Mouse (Mus musculus) ES-Bruce4 (cell line): Measurements from ENCODE around the gene Agr2. TPM values are rescaled to one million over a fixed set of nuclear protein-coding genes. Genes with fewer than 3 reads are reported as not detected.

Experiments
- H3K27ac ChIP-seq: 2 replicates; pipeline ENCODE4 v1.5.1; 2012; ENCODE audit warnings: low read length, inconsistent platforms; ENCODE audit not compliant: insufficient read depth
- H3K27me3 ChIP-seq: 2 replicates; pipeline ENCODE4 v1.6.1; 2012; ENCODE audit warnings: mild to moderate bottlenecking, low read length, inconsistent platforms; ENCODE audit not compliant: control insufficient read depth, poor library complexity, insufficient read depth, severe bottlenecking
- H3K36me3 ChIP-seq: 2 replicates; pipeline ENCODE4 v1.6.1; 2012; ENCODE audit warnings: inconsistent platforms, mild to moderate bottlenecking, low read length, moderate library complexity; ENCODE audit not compliant: control insufficient read depth, poor library complexity, insufficient read depth, severe bottlenecking
- H3K4me1 ChIP-seq: one replicate; pipeline ENCODE4 v1.8.1; 2011; ENCODE audit warnings: low read length; ENCODE audit not compliant: control insufficient read depth, insufficient read depth
- H3K4me3 ChIP-seq: 2 replicates; pipeline ENCODE4 v1.5.1; 2011; ENCODE audit warnings: low read depth, mild to moderate bottlenecking, low read length
- H3K9ac ChIP-seq: 2 replicates; pipeline ENCODE4 v1.6.1; 2012; ENCODE audit warnings: low read depth, mild to moderate bottlenecking, inconsistent platforms; ENCODE audit not compliant: poor library complexity, severe bottlenecking
- H3K9me3 ChIP-seq: replicated peaks from 2 replicates; pipeline ENCODE4 v1.6.1; 2012; ENCODE audit warnings: mild to moderate bottlenecking, low read length, inconsistent platforms; ENCODE audit not compliant: control insufficient read depth, poor library complexity, insufficient read depth, severe bottlenecking
- CTCF ChIP-seq: IDR thresholded peaks from one replicate; pipeline ENCODE4 v1.8.1; 2011; ENCODE audit warnings: low read depth, low read length
- EP300 ChIP-seq: IDR thresholded peaks from 2 replicates; pipeline ENCODE4 v1.6.1; 2011; ENCODE audit warnings: low read depth, low read length; ENCODE audit not compliant: insufficient read depth
- POLR2A ChIP-seq: IDR thresholded peaks from one replicate; pipeline ENCODE4 v1.8.1; 2011; ENCODE audit warnings: low read length; ENCODE audit not compliant: insufficient read depth
- polyA plus RNA-seq: library from polyadenylated mRNA; stranded (reverse); fragments of >200 nt; gene quantifications from 2 replicates; pipeline ENCODE4 v1.2.4, GENCODE M21; 2011; ENCODE audit warnings: low read depth; ENCODE audit not compliant: missing spikeins, insufficient read depth, insufficient read length

Gene Agr2
- polyA plus RNA-seq, 1 experiment, result not detected

- TF ChIP-seq POLR2A (no peak), EP300 (no peak), CTCF (no peak)
Measured at GRCm38 (mm10) chr12:36044691-36045090, 52.0 kb downstream of the Agr2 start.

GRCm38 (mm10) chr12:36046196-36046595 is 53.5 kb downstream of the Agr2 start:
- Histone ChIP-seq H3K9me3 (no peaks in the 10 kb centered on the region), H3K27ac (no peak overlapping the region), H3K36me3 (no peaks in the 10 kb centered on the region), H3K4me3 (no peak overlapping the region), H3K9ac (no peak overlapping the region), H3K4me1 (no peaks in the 10 kb centered on the region), H3K27me3 (no peaks in the 10 kb centered on the region; the same call in 1 of the 2 replicates)
- TF ChIP-seq EP300 (no peak), POLR2A (no peak), CTCF (no peak)

More at GRCm38 (mm10) chr12:36044691-36045090, 52.0 kb downstream of the Agr2 start:
- Histone ChIP-seq H3K9me3 (no peaks in the 10 kb centered on the region), H3K4me3 (no peak overlapping the region), H3K27me3 (no peaks in the 10 kb centered on the region), H3K36me3 (no peaks in the 10 kb centered on the region), H3K9ac (no peak overlapping the region), H3K27ac (no peak overlapping the region), H3K4me1 (no peaks in the 10 kb centered on the region)

GRCm38 (mm10) chr12:36047593-36047992 is 54.9 kb downstream of the Agr2 start:
- Histone ChIP-seq H3K9me3 (no peaks in the 10 kb centered on the region), H3K9ac (no peak overlapping the region), H3K27ac (no peak overlapping the region), H3K4me1 (no peaks in the 10 kb centered on the region), H3K4me3 (no peak overlapping the region), H3K36me3 (no peaks in the 10 kb centered on the region), H3K27me3 (no peaks in the 10 kb centered on the region; the same call in 1 of the 2 replicates)
- no peak for TF ChIP-seq EP300

- Histone ChIP-seq H3K27ac (no peak overlapping the region), H3K4me1 (no peaks in the 10 kb centered on the region), H3K9me3 (no peaks in the 10 kb centered on the region)
Measured at GRCm38 (mm10) chr12:36050276-36050675, 57.6 kb downstream of the Agr2 start.

More at GRCm38 (mm10) chr12:36050276-36050675, 57.6 kb downstream of the Agr2 start:
- H3K36me3 ChIP-seq, result no peaks in the 10 kb centered on the region
- no peaks in the 10 kb centered on the region; the same call in 1 of the 2 replicates for H3K27me3 ChIP-seq
- no peak overlapping the region for H3K9ac ChIP-seq
- TF ChIP-seq POLR2A (no peak), CTCF (no peak), EP300 (no peak)
- H3K4me3 ChIP-seq, result no peak overlapping the region

Other genes starting within 250 kb of the Agr2 start
- gene Agr3, start 67.3 kb upstream of the Agr2 start, polyA plus RNA-seq, result not detected in 2 replicates
- gene Tspan13, start 49.6 kb downstream of the Agr2 start, polyA plus RNA-seq, result 37.8 and 41.2 TPM in 2 replicates
- gene Ankmy2, start 164.2 kb downstream of the Agr2 start, polyA plus RNA-seq, result 20.1 and 25.1 TPM in 2 replicates
- 167 and 190 TPM in 2 replicates for gene Bzw2, start 165.2 kb downstream of the Agr2 start, polyA plus RNA-seq